Mouse (Mus musculus) limb, embryonic 14.5 days (tissue): ENCODE data around the gene Capn5. TPM values are rescaled to one million over a fixed set of nuclear protein-coding genes. Genes with fewer than 3 reads are reported as not detected.

Source experiments
- ATAC-seq: fragments of 200-750 bp; cut with Nextera tagmentation; 2 replicates; pipeline ENCODE4 v1.8.0; 2017; ENCODE audit warnings: low read depth, moderate number of reproducible peaks, moderate TSS enrichment; ENCODE audit not compliant: low FRiP score
- DNase-seq: peaks from one replicate; pipeline ENCODE4 v3.0.0-alpha.2; 2015; ENCODE audit warnings: low spot score
- H3K27ac ChIP-seq: fragments of 300-500 bp; sonication (generic); replicated peaks from 2 replicates; pipeline ENCODE4 v1.5.1; 2014; ENCODE audit warnings: low read depth, mild to moderate bottlenecking, low read length, moderate library complexity, mixed read lengths
- H3K27me3 ChIP-seq: fragments of 300-500 bp; sonication (generic); 2 replicates; pipeline ENCODE4 v1.6.1; 2014; ENCODE audit warnings: low read length, mixed read lengths; ENCODE audit not compliant: control insufficient read depth, insufficient read depth
- H3K36me3 ChIP-seq: fragments of 300-500 bp; sonication (generic); 2 replicates; pipeline ENCODE4 v1.6.1; 2014; ENCODE audit warnings: mild to moderate bottlenecking, low read length, moderate library complexity, mixed read lengths; ENCODE audit not compliant: control insufficient read depth, insufficient read depth
- H3K4me1 ChIP-seq: fragments of 300-500 bp; sonication (generic); 2 replicates; pipeline ENCODE4 v1.6.1; 2014; ENCODE audit warnings: antibody characterized with exemption, low read length, mixed read lengths; ENCODE audit not compliant: control insufficient read depth, insufficient read depth
- H3K4me2 ChIP-seq: fragments of 300-500 bp; sonication (generic); replicated peaks from 2 replicates; pipeline ENCODE4 v1.6.1; 2014; ENCODE audit warnings: low read depth, mild to moderate bottlenecking, low read length, moderate library complexity; ENCODE audit not compliant: severe bottlenecking
- H3K4me3 ChIP-seq: fragments of 300-500 bp; sonication (generic); replicated peaks from 2 replicates; pipeline ENCODE4 v1.5.1; 2014; ENCODE audit warnings: low read length
- H3K9ac ChIP-seq: fragments of 300-500 bp; sonication (generic); 2 replicates; pipeline ENCODE4 v1.6.1; 2014; ENCODE audit warnings: mild to moderate bottlenecking, low read depth, low read length, moderate library complexity; ENCODE audit not compliant: severe bottlenecking
- H3K9me3 ChIP-seq: fragments of 300-500 bp; sonication (generic); 2 replicates; pipeline ENCODE4 v1.6.1; 2016; ENCODE audit warnings: low read length; ENCODE audit not compliant: control insufficient read depth
- POLR2A ChIP-seq: fragments of 200-500 bp; IDR thresholded peaks from 2 replicates; pipeline ENCODE4 v1.8.0; 2012; ENCODE audit warnings: inconsistent platforms, mild to moderate bottlenecking, moderate library complexity, borderline replicate concordance; ENCODE audit not compliant: insufficient read depth, insufficient read length; ENCODE audit errors: extremely low read depth
- WGBS: fragments of 180-500 bp; shearing (Covaris S2); extraction: QIAGEN DNeasy Blood & Tissue Kit; methylation state at CpG from one replicate; pipeline ENCODE4 v1.1.7; 2014; 5-methylcytosine and 5-hydroxymethylcytosine counted together
- polyA plus RNA-seq, 2 experiments: library from polyadenylated mRNA; depleted of rRNA in 1 of 2; stranded (reverse) in 1 of 2; unstranded in 1 of 2; fragments of >200 nt; fragmentation: Nextera tagmentation in 1 of 2; extraction: Ambion mirVana in 1 of 2; gene quantifications; 2 replicates each; pipeline versions ENCODE4 v1.2.1 to v1.2.3; 2012 to 2014

The Capn5 gene
- polyA plus RNA-seq, 2 experiments: 6.5 to 9.6 TPM

DNA sequence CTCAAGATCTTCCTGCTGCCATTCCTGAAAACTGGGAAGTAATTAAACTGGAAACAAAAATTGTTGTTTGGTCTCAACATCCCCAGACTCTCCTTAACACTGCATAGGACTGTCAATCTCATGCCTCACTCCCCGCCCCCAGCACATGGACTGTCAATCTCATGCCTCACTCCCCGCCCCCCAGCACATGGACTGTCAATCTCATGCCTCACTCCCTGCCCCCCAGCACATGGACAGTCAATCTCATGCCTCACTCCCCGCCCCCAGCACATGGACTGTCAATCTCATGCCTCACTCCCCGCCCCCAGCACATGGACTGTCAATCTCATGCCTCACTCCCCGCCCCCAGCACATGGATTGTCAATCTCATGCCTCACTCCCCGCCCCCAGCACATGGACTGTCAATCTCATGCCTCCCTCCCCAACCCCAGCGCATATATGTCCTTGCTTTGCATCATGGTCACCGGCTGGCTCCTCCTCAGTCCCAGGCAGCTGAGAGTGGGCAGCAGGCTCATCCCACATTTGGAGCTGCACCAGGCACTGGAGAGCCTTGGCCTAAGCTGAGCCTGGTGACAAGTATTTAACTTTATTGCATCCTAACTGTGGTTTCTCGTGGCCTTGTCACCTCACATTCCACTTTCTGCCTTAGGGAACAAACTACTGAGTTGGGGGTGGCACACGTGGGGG lies 29.2 kb downstream of the Capn5 start:
- no peaks in the 10 kb centered on the region for H3K27me3 ChIP-seq
- H3K36me3 ChIP-seq: no peaks in the 10 kb centered on the region
- H3K4me1 ChIP-seq: peaks cover 10% of the 10 kb centered on the region; the same call in 1 of the 2 replicates
- ATAC-seq (no peak), DNase-seq (no peak)
- H3K27ac ChIP-seq: no peak overlapping the region
- H3K4me2 ChIP-seq: no peak overlapping the region
- no peak overlapping the region for H3K9ac ChIP-seq
- WGBS: 55% methylated on average over 10 of the region's 10 CpGs
- no peak for TF ChIP-seq POLR2A
- H3K4me3 ChIP-seq: no peak overlapping the region
- H3K9me3 ChIP-seq: no peaks in the 10 kb centered on the region

DNA sequence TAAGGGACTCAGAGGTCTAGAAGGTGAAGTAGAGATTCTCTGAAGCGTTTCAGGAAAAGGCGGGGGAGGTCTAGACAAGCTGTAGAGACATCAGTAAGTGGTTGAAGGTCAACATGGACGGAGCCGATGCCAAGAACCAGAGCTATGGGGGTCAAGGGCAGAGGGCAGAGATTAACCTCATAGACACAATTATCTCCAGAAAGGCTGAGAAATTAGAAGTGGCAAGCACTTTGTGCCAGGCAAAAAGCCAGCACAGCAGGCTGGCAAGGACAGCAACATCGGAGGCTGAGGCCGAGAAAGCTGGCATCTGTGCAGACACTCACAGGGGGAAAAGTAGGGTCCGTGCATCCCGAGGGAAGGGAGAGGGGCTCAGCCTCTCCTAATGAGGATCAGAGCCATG lies 30.3 kb downstream of the Capn5 start:
- TF ChIP-seq POLR2A: no peak
- no peak for ATAC-seq

DNA sequence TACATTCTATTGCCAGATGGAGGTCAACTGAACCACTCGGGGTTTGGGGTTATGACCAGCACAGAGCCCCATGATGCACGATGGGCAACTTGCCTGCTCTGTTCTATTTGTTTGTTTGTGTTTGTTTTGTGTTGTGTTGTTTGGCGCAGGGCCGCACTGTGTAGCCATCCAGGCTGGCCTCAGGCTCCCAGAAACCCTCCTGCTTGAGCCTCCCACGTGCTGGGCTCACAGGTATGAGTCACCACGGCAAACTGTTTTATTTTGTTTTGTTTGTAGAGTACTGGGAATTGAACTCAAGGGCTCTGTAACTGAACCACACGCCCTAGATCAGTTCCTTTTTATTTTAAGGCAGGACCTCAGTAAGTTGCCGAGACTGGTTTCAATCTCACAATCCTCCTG lies 31.6 kb downstream of the Capn5 start:
- WGBS: 70% methylated on average over 8 of the region's 8 CpGs

More for the DNA sequence above, 30.3 kb downstream of the Capn5 start:
- H3K9ac ChIP-seq: no peak overlapping the region
- H3K27ac ChIP-seq: no peak overlapping the region
- peaks cover 10% of the 10 kb centered on the region; the same call in 1 of the 2 replicates for H3K4me1 ChIP-seq
- H3K27me3 ChIP-seq: no peaks in the 10 kb centered on the region
- no peaks in the 10 kb centered on the region for H3K9me3 ChIP-seq
- H3K4me2 ChIP-seq: no peak overlapping the region
- no peak for DNase-seq
- WGBS: 81% methylated on average over 8 of the region's 8 CpGs
- no peaks in the 10 kb centered on the region for H3K36me3 ChIP-seq
- H3K4me3 ChIP-seq: no peak overlapping the region

DNA sequence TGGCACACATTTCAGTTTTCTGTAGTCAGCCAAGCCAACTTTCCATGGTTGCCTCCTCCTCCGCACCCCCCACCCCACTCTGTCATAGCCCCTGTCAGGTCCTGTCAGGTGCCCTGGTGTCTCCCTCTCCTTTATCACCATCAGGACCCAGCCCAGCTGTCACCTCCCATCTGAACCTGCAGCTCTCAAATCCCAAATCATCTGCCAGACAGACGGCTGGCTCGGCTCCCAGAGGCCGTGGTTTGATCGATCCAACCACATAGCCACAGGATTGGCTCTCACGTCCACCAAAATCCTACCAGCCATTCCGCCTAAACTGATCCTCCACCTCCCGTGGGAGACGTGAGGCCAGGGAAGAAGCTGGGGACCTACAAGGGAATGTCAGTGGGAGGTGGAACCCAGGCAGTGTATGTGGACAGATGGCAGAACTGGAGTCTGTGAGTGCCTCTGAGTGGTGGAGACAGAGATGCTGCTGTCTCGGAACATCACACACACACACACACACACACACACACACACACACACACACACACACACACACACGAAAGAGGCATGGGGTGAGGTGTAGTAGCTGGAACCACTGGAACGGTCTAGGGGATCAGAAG lies 32.1 kb downstream of the Capn5 start:
- WGBS: 81% methylated on average over 11 of the region's 12 CpGs
- H3K9ac ChIP-seq: no peak overlapping the region
- H3K4me1 ChIP-seq: 0 out of 2 replicates have a peak, but pooled peaks cover 6% of the 10 kb centered on the region
- TF ChIP-seq POLR2A: no peak
- H3K4me3 ChIP-seq: no peak overlapping the region
- DNase-seq: no peak
- H3K36me3 ChIP-seq: no peaks in the 10 kb centered on the region
- H3K27ac ChIP-seq: no peak overlapping the region
- no peaks in the 10 kb centered on the region for H3K27me3 ChIP-seq
- no peaks in the 10 kb centered on the region for H3K9me3 ChIP-seq
- H3K4me2 ChIP-seq: no peak overlapping the region
- no peak for ATAC-seq

More for the DNA sequence above, 31.6 kb downstream of the Capn5 start:
- DNase-seq (no peak), ATAC-seq (no peak)
- no peak for TF ChIP-seq POLR2A
- no peaks in the 10 kb centered on the region for H3K27me3 ChIP-seq
- 0 out of 2 replicates have a peak, but pooled peaks cover 6% of the 10 kb centered on the region for H3K4me1 ChIP-seq
- no peak overlapping the region for H3K27ac ChIP-seq
- H3K9me3 ChIP-seq: no peaks in the 10 kb centered on the region
- no peak overlapping the region for H3K4me2 ChIP-seq
- H3K4me3 ChIP-seq: no peak overlapping the region
- H3K9ac ChIP-seq: no peak overlapping the region
- H3K36me3 ChIP-seq: no peaks in the 10 kb centered on the region

DNA sequence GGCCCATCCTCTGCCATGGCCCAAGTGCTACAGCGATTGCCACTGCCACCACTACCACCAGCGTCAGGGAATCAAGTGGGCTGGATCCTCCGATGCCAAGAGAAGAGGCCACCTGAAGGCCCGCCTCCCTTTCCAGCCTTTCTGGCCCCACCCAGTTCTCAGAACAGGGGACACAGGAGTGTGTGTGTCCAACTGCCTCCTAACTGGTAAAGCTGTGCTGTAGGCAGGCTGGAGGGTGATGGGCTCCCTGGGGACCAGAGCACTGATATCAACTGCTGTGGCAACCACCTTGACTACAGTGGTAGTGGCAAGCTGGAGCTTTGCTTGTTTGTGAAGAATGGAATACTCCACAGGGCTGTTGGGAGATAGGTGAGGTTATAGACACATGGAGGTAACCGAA lies 32.7 kb downstream of the Capn5 start, which contains the start of gene Omp:
Gene Omp, minus strand, starts transcription at position 101 of the 400 bp plus-strand sequence.
- no peak for ATAC-seq
- no peaks in the 10 kb centered on the region for H3K36me3 ChIP-seq
- H3K27ac ChIP-seq: no peak within 1 kb of the TSS
- H3K4me1 ChIP-seq: 0 out of 2 replicates have a peak, but pooled peaks cover 6% of the 10 kb centered on the region
- H3K9me3 ChIP-seq: no peaks in the 10 kb centered on the region
- no peak for TF ChIP-seq POLR2A
- WGBS: 83% methylated on average over 5 of the region's 5 CpGs
- H3K27me3 ChIP-seq: no peaks in the 10 kb centered on the region
- no peak within 1 kb of the TSS for H3K4me2 ChIP-seq
- H3K9ac ChIP-seq: no peak within 1 kb of the TSS
- H3K4me3 ChIP-seq: no peak within 1 kb of the TSS
- no peak for DNase-seq
